Mouse (Mus musculus): ENCODE results near the gene Trnau1ap. TPM values are rescaled to one million over a fixed set of nuclear protein-coding genes. Genes with fewer than 3 reads are reported as not detected.
"Not testable (repeated sequence)": the region's sequence is repeated elsewhere in the genome, so short reads cannot be mapped to it uniquely, and the experiment has no call there.

Gene Trnau1ap
- polyA plus RNA-seq, 1 experiment from 2014 or later = 71.9 TPM

DNA sequence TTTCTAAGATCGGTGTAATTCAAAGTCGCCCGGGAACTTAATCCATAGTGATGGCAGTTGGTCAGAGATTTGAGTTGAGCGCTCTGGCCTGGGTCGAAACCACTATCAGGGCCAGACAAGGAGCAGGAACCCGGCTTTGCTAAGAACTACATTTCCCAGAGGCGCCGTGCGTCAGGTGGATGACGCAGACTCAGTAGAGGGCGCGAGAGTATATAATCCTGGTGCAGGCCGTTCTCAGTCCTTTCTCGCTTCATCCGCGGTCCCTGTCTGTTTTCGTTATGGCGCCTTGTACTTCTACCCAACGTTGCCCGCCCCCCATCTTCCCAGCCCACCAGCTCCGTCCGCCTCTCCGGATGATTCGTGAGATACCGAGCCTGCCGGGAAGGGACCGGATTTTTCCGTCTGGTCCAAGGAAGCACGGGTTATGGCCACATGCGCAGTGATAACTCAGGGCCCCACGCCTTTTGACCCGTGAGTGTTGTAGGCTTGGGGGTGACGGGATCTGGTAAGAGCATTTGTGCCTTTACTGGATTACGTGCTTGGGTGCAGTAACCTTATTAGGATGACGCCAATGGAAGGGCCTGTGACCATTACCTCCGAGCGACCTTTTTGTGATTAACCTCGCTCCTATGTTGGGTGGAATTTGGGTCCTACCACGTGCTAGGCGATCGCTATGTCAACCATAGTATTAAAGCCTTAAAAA, 20.8 kb downstream of the Trnau1ap start:
- ATAC-seq (ENCODE audit: low read depth) = peak; percentile 94
- H3K4me2 ChIP-seq (ENCODE audit: low read depth, low read length) = peak overlapping the region; percentile 72
- H3K9me3 ChIP-seq (ENCODE audit: control insufficient read depth, low read length) = no peaks in the 10 kb centered on the region
- H3K9ac ChIP-seq (replicated peaks; ENCODE audit: low read depth, low read length) = peak overlapping the region; percentile 98
- peaks cover 9% of the 10 kb centered on the region for H3K4me1 ChIP-seq (ENCODE audit: control insufficient read depth, insufficient read depth, low read length)
- H3K36me3 ChIP-seq (ENCODE audit: control insufficient read depth, insufficient read depth, low read length) = peaks cover 30% of the 10 kb centered on the region; the same call in 1 of the 2 replicates
- H3K27me3 ChIP-seq (ENCODE audit: control insufficient read depth, insufficient read depth, low read length) = no peaks in the 10 kb centered on the region
- under 1% methylated on average over 41 of the region's 41 CpGs for WGBS
- peak overlapping the region; percentile 71 for H3K4me3 ChIP-seq (ENCODE audit: low read depth, low read length)
- peak overlapping the region; percentile 95 for H3K27ac ChIP-seq (ENCODE audit: low read depth, low read length)

DNA sequence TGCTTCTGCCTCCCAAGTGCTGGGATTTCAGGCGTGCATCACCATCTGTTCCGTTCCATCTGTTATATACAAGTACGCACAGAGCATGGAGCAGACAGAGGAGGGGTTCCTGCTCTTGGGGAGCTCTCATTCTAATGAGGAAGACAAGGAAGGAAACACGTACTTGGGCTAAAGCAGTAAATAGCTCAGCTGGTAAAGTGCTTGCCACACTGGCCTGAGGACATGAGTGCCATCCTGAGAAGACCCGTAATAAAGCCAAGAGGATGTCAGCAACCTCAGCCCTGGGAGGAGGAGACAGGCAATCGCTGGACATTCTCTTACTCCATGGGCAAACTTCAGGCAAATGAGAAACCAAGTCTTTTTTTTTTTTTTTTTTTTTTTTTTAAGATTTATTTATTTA, 23.3 kb downstream of the Trnau1ap start:
- ATAC-seq (ENCODE audit: low read depth) = no peak
- peaks cover 12% of the 10 kb centered on the region; the same call in 1 of the 2 replicates for H3K36me3 ChIP-seq (ENCODE audit: control insufficient read depth, insufficient read depth, low read length)
- H3K9me3 ChIP-seq (ENCODE audit: control insufficient read depth, low read length) = no peaks in the 10 kb centered on the region
- no peak overlapping the region for H3K4me2 ChIP-seq (ENCODE audit: low read depth, low read length)
- no peak overlapping the region for H3K27ac ChIP-seq (ENCODE audit: low read depth, low read length)
- H3K4me1 ChIP-seq (ENCODE audit: control insufficient read depth, insufficient read depth, low read length) = peaks cover 9% of the 10 kb centered on the region
- 68% methylated on average over 6 of the region's 6 CpGs for whole genome bisulfite sequencing
- H3K27me3 ChIP-seq (ENCODE audit: control insufficient read depth, insufficient read depth, low read length) = no peaks in the 10 kb centered on the region
- no peak overlapping the region for H3K9ac ChIP-seq (replicated peaks; ENCODE audit: low read depth, low read length)
- H3K4me3 ChIP-seq (ENCODE audit: low read depth, low read length) = no peak overlapping the region

DNA sequence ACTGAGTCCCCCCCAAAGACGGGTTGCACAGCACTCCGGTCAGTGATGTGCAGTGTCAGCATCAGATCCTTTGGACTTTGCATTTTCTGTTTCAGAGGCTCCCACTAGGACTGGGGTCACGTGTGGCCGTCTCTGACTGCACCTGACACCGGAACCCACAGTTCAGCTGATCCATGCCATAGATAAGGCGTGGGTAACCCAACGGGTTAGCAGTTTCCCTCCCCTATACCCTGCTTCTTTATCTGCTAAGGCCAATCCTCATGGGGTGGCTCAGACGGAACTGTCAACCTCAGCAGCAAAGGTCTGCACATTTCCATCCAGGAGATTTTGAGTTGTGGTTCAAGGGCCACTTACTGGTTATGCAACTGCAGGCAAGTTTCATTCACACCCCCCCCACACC, 24.1 kb downstream of the Trnau1ap start:
- H3K9ac ChIP-seq (replicated peaks; ENCODE audit: low read depth, low read length) = no peak overlapping the region
- ATAC-seq (ENCODE audit: low read depth) = no peak
- H3K27me3 ChIP-seq (ENCODE audit: control insufficient read depth, insufficient read depth, low read length) = no peaks in the 10 kb centered on the region
- no peak overlapping the region for H3K4me3 ChIP-seq (ENCODE audit: low read depth, low read length)
- peaks cover 5% of the 10 kb centered on the region; the same call in 1 of the 2 replicates for H3K36me3 ChIP-seq (ENCODE audit: control insufficient read depth, insufficient read depth, low read length)
- H3K4me1 ChIP-seq (ENCODE audit: control insufficient read depth, insufficient read depth, low read length) = peaks cover 6% of the 10 kb centered on the region
- no peak overlapping the region for H3K4me2 ChIP-seq (ENCODE audit: low read depth, low read length)
- no peak overlapping the region for H3K27ac ChIP-seq (ENCODE audit: low read depth, low read length)
- 90% methylated on average over 8 of the region's 8 CpGs for WGBS
- no peaks in the 10 kb centered on the region for H3K9me3 ChIP-seq (ENCODE audit: control insufficient read depth, low read length)

DNA sequence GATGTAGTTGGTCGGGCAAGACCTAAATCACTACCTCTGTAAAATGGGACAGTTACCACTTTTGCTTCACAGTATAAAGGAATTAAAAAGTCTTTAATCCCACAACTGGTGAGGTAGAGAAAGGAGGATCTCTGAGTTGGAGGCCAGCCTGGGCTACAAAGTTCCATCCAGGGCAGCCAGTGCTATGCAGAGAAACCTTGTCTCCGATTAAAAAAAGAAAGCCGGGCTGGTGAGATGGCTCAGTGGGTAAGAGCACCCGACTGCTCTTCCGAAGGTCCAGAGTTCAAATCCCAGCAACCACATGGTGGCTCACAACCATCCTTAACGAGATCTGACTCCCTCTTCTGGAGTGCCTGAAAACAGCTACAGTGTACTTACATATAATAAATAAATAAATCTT, 25.9 kb downstream of the Trnau1ap start:
- Histone ChIP-seq H3K4me2 (ENCODE audit: low read depth, low read length) (peak overlapping the region; percentile 58), H3K4me3 (ENCODE audit: low read depth, low read length) (peak overlapping the region; percentile 32), H3K9ac (replicated peaks; ENCODE audit: low read depth, low read length) (peak overlapping the region; percentile 48; the same call in 1 of the 2 replicates)
- H3K36me3 ChIP-seq (ENCODE audit: control insufficient read depth, insufficient read depth, low read length); ATAC-seq (ENCODE audit: low read depth); H3K27me3 ChIP-seq (ENCODE audit: control insufficient read depth, insufficient read depth, low read length); H3K27ac ChIP-seq (ENCODE audit: low read depth, low read length); H3K9me3 ChIP-seq (ENCODE audit: control insufficient read depth, low read length); H3K4me1 ChIP-seq (ENCODE audit: control insufficient read depth, insufficient read depth, low read length): not testable (repeated sequence)
- WGBS = 51% methylated on average over 6 of the region's 6 CpGs

DNA sequence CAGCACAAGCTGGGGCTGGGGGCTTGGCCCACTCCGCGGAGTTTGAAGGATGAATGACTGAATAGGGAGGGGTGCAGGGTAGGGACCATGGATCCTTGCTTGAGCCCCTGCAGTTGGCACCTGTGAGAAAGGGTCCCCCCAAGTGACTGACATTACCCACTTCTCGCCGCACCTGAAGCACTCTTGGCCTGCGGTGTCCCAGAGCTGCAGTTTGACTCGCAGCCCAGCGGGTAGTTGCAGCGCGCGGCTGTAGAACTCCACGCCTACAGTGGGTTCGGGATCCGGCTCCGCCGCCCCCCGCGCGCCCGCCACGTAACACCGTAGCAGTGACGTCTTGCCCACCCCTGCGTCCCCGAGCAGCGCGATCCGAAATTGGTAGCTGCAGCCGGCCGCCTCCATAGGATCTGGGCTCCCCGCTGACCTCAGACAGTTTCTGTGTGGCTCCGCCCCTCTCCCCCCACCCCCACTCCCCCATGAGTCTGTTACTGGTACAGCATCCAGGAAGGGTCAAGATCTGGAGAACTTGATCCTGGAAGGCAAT, 26.3 kb downstream of the Trnau1ap start, which contains the start of gene Rab42:
Gene Rab42, minus strand, starts transcription at position 447 of the 541 bp plus-strand sequence.
- ATAC-seq (ENCODE audit: low read depth) = peak; percentile 45
- 2% methylated on average over 31 of the region's 31 CpGs for WGBS

DNA sequence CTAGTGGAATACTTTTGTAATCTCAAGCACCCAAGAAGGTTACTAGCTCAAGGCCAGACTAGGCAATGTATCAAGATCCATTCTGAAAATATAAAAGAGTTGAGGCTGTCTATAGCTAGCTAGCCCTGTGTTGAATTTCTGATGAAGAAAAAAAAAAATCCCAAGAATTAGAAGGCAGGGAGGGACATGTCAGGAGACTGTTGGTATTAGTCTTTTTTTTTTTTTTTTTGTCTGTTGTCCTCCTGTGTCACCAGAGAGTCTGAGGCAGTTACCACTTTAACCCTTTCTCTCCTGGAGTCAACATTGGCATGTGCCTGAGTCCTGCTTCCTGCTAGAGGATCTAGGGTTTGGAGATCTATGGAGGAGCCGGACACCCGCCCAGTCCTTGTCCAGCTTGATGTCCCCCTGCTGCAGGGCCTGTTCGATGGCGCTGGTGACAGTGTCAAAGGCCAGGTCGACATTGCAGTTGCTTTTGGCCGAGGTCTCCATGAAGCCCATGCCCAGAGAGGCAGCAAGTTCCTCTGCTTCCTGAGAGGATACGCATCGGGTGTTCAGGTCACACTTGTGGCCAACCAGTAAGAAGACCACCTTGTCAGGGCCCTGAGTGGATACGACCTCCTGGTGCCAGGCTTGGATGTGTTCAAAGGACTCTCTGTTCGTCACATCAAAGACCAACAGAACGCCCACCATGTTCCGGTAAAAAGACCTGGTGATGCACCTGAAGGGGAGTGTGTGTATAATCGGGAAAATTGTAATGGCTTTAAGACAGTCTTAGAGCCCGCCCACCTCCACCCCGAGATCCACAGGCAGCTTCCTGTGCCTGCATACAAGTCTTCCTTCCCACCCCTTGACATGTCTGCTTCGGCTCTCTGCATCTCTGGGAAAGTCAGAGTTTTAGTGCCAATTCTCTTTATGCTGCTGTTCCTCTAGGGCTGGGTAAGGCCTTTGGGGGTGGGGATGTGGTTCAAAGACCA, 27.1 kb downstream of the Trnau1ap start:
- Histone ChIP-seq H3K36me3 (ENCODE audit: control insufficient read depth, insufficient read depth, low read length) (no peaks in the 10 kb centered on the region), H3K9me3 (ENCODE audit: control insufficient read depth, low read length) (no peaks in the 10 kb centered on the region), H3K27ac (ENCODE audit: low read depth, low read length) (no peak overlapping the region), H3K4me3 (ENCODE audit: low read depth, low read length) (peak overlapping the region; percentile 32), H3K9ac (replicated peaks; ENCODE audit: low read depth, low read length) (peak overlapping the region; percentile 48), H3K4me1 (ENCODE audit: control insufficient read depth, insufficient read depth, low read length) (no peaks in the 10 kb centered on the region), H3K4me2 (ENCODE audit: low read depth, low read length) (peak overlapping the region; percentile 58), H3K27me3 (ENCODE audit: control insufficient read depth, insufficient read depth, low read length) (no peaks in the 10 kb centered on the region)
- 0 out of 2 replicates have a peak, but pooled peaks have one; percentile 10 for ATAC-seq (ENCODE audit: low read depth)
- WGBS = 62% methylated on average over 16 of the region's 16 CpGs

More for the DNA sequence above, 26.3 kb downstream of the Trnau1ap start, which contains the start of gene Rab42:
- no peaks in the 10 kb centered on the region for H3K9me3 ChIP-seq (ENCODE audit: control insufficient read depth, low read length)
- H3K9ac ChIP-seq (replicated peaks; ENCODE audit: low read depth, low read length) = peak within 1 kb of the TSS; percentile 48
- peak within 1 kb of the TSS; percentile 58 for H3K4me2 ChIP-seq (ENCODE audit: low read depth, low read length)
- H3K4me3 ChIP-seq (ENCODE audit: low read depth, low read length) = peak within 1 kb of the TSS; percentile 32
- H3K27ac ChIP-seq (ENCODE audit: low read depth, low read length) = no peak within 1 kb of the TSS
- H3K27me3 ChIP-seq (ENCODE audit: control insufficient read depth, insufficient read depth, low read length) = no peaks in the 10 kb centered on the region
- no peaks in the 10 kb centered on the region for H3K36me3 ChIP-seq (ENCODE audit: control insufficient read depth, insufficient read depth, low read length)
- no peaks in the 10 kb centered on the region for H3K4me1 ChIP-seq (ENCODE audit: control insufficient read depth, insufficient read depth, low read length)

DNA sequence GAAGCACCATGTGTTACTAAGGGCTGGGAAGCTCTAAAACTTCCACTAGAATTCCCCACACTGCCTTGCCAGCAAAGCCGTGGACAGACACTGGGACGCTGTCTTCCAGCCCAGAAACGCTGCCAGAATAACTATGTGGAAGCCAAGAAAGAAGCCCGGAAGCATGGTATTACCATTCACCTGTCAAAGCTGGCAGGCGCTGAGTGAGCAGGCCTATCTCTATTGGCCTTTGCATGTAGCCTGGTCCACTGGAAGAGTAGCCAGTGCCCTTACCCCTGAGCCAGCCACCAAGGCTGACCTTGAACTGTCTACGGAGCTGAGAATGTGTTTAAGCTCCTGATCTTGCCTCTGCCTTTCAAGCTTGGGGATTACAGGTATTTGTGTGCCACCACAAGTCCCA, 27.9 kb downstream of the Trnau1ap start:
- ATAC-seq (ENCODE audit: low read depth) = no peak
- Histone ChIP-seq H3K9ac (replicated peaks; ENCODE audit: low read depth, low read length) (no peak overlapping the region), H3K4me2 (ENCODE audit: low read depth, low read length) (no peak overlapping the region), H3K36me3 (ENCODE audit: control insufficient read depth, insufficient read depth, low read length) (no peaks in the 10 kb centered on the region), H3K4me3 (ENCODE audit: low read depth, low read length) (no peak overlapping the region), H3K27me3 (ENCODE audit: control insufficient read depth, insufficient read depth, low read length) (no peaks in the 10 kb centered on the region), H3K9me3 (ENCODE audit: control insufficient read depth, low read length) (no peaks in the 10 kb centered on the region), H3K4me1 (ENCODE audit: control insufficient read depth, insufficient read depth, low read length) (no peaks in the 10 kb centered on the region), H3K27ac (ENCODE audit: low read depth, low read length) (no peak overlapping the region)
- 88% methylated on average over 6 of the region's 6 CpGs for WGBS

DNA sequence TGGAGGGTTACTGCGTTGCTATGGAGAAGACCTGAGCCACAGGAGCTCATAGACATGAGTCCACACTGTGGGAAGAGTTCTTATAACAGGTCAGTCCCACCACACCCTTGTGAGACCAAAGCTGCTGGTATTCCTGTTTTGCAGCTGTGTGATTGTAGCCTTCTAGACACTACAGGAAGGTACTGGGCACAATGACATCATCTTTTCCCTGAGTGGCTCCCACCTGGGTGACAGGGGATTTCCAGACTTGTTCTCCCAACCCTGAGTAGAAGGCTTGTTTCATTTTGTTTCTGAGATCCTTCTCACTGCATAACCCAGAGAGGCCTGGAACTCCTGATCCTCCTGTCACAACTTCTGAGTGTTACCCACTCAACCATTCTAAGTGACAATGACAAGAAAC, 29.5 kb downstream of the Trnau1ap start:
- Histone ChIP-seq H3K36me3 (ENCODE audit: control insufficient read depth, insufficient read depth, low read length) (no peaks in the 10 kb centered on the region), H3K27ac (ENCODE audit: low read depth, low read length) (no peak overlapping the region), H3K9ac (replicated peaks; ENCODE audit: low read depth, low read length) (no peak overlapping the region), H3K4me3 (ENCODE audit: low read depth, low read length) (no peak overlapping the region), H3K4me2 (ENCODE audit: low read depth, low read length) (no peak overlapping the region), H3K9me3 (ENCODE audit: control insufficient read depth, low read length) (no peaks in the 10 kb centered on the region), H3K27me3 (ENCODE audit: control insufficient read depth, insufficient read depth, low read length) (no peaks in the 10 kb centered on the region), H3K4me1 (ENCODE audit: control insufficient read depth, insufficient read depth, low read length) (no peaks in the 10 kb centered on the region)
- no peak for ATAC-seq (ENCODE audit: low read depth)
- 88% methylated on average over 1 of the region's 1 CpGs for WGBS
